ENCODE assay signal across 11 mouse cellular contexts in the genomic region with DNA sequence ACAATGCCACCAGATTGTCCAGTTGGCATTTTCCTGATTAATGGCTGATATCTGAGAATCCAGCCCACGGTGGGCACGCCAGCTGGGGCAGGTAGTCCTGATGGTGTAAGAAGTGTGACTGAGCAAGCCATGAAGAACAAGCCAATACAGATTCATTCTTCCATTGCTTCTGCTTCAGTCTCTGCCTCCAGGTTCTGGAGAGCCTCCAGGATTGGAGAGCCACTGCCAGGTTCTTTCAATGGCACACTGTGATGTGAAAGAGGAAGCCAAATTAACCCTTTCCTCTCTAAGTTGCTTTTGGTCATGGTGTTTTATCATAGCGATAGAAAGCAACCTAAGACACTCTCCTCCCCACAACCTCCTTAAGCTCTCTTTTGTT. TPM values are rescaled to one million over a fixed set of nuclear protein-coding genes. Genes with fewer than 3 reads are reported as not detected.
A peak's percentile ranks its signal among the peaks of the same experiment; 100 is the strongest.
DNase-seq lines count a peak whose midpoint lies in the region; ATAC-seq and TF ChIP-seq lines count a peak whose summit lies in the region.
"Had no signal": no experiment of that assay in that cellular context is flagged by ENCODE, and none has a peak within 500 bp of the region (broad histone marks: within the 10 kb centered on the region; RNA-seq: fewer than 3 reads in every experiment).

No protein-coding gene starts in this region.

- H3K4me1 ChIP-seq in hindbrain, postnatal 0 days (ENCODE audit: insufficient read depth, low read length), result no peaks in the 10 kb centered on the region; the same call in 1 of the 2 replicates
- H3K4me1 ChIP-seq in hindbrain, embryonic 11.5 days (replicated peaks; ENCODE audit: control insufficient read depth, insufficient read depth, low read length), result no peaks in the 10 kb centered on the region

- peak; percentile 70 for ATAC-seq in hindbrain, postnatal 0 days
- ATAC-seq in hindbrain, embryonic 11.5 days (ENCODE audit: low FRiP score), result no peak
- ATAC-seq in activated CD4-positive, CD25-positive, alpha-beta regulatory T cell, adult 4 months, result no peak

- no peak overlapping the region for H3K9ac ChIP-seq in hindbrain, postnatal 0 days (replicated peaks; ENCODE audit: low read length)
- H3K9ac ChIP-seq in hindbrain, embryonic 11.5 days (ENCODE audit: low read depth, low read length), result no peak overlapping the region

- no peak overlapping the region for H3K4me3 ChIP-seq in hindbrain, postnatal 0 days (ENCODE audit: low read length)
- H3K4me3 ChIP-seq in hindbrain, embryonic 11.5 days (ENCODE audit: low read depth, low read length), result no peak overlapping the region

- H3K9me3 ChIP-seq in hindbrain, postnatal 0 days (ENCODE audit: low read length), result no peaks in the 10 kb centered on the region
- no peaks in the 10 kb centered on the region for H3K9me3 ChIP-seq in hindbrain, embryonic 11.5 days (ENCODE audit: control insufficient read depth, low read length)

- DNase-seq in hindbrain, postnatal 0 days (ENCODE audit: low spot score), result peak; percentile 76
- no peak for DNase-seq in hindbrain, embryonic 11.5 days (ENCODE audit: low spot score)
- peak; percentile 71 to 82 for DNase-seq in cerebellum, postnatal 25 days
- peak; percentile 61 to 75 for DNase-seq in layer of hippocampus, postnatal 14 days (ENCODE audit: low spot score in 2 of 2)
- peak; percentile 51 for DNase-seq in right cerebral cortex, postnatal 25 days
- DNase-seq in embryo, embryonic 10.5 days (ENCODE audit: low spot score), result no peak
- DNase-seq in lung, postnatal 10 days, result no peak
- DNase-seq: adrenal gland, adult 2 months had no signal

- H3K36me3 ChIP-seq in hindbrain, postnatal 0 days (ENCODE audit: insufficient read depth, low read length), result no peaks in the 10 kb centered on the region
- no peaks in the 10 kb centered on the region for H3K36me3 ChIP-seq in hindbrain, embryonic 11.5 days (ENCODE audit: control insufficient read depth, insufficient read depth, low read length)

- 38% methylated on average over 3 of the region's 3 CpGs for WGBS in hindbrain, postnatal 0 days
- 82% methylated on average over 3 of the region's 3 CpGs for WGBS in hindbrain, embryonic 11.5 days

- H3K27ac ChIP-seq in hindbrain, postnatal 0 days, result 0 out of 2 replicates have a peak overlapping the region, but pooled peaks have one; percentile 55
- H3K27ac ChIP-seq in hindbrain, embryonic 11.5 days (ENCODE audit: low read depth, low read length), result no peak overlapping the region

- peak overlapping the region; percentile 24; the same call in 1 of the 2 replicates for H3K4me2 ChIP-seq in hindbrain, postnatal 0 days (ENCODE audit: low read depth, low read length)
- no peak overlapping the region for H3K4me2 ChIP-seq in hindbrain, embryonic 11.5 days (replicated peaks; ENCODE audit: low read depth, low read length)

- TF ChIP-seq CTCF in hindbrain, postnatal 0 days (IDR thresholded peaks at IDR 0.05; ENCODE audit: low read depth), result no peak

- no peaks in the 10 kb centered on the region for H3K27me3 ChIP-seq in hindbrain, postnatal 0 days (ENCODE audit: insufficient read depth, low read length)
- no peaks in the 10 kb centered on the region for H3K27me3 ChIP-seq in hindbrain, embryonic 11.5 days (ENCODE audit: control insufficient read depth, insufficient read depth, low read length)
- H3K27me3 ChIP-seq: CH12.LX had no signal

RNA-seq across cellular contexts. Expression of a gene that starts 18.3 kb away (rescaled TPM):
- 2.8 TPM in 1 of 2 replicates, not detected in the other for total RNA-seq in hindbrain, postnatal 0 days (2014; rRNA removed)
- polyA plus RNA-seq in hindbrain, postnatal 0 days (2015; fragmentation: Nextera tagmentation; extraction: Ambion mirVana), result 1.2 and 1.3 TPM in 2 replicates
- 2.6 and 3.4 TPM in 2 replicates for polyA plus RNA-seq in hindbrain, embryonic 11.5 days (2014; fragmentation: Nextera tagmentation; extraction: Ambion mirVana)
- total RNA-seq in layer of hippocampus, postnatal 14 days (2021), result under 1 TPM; 0.21 to 0.48 TPM
- under 1 TPM in 1 of 2 experiments, not detected in 1; 0.13 TPM for polyA plus RNA-seq in activated CD4-positive, CD25-positive, alpha-beta regulatory T cell, adult 4 months (2017; shearing (Covaris generic))
- total RNA-seq: CH12.LX had no signal

RNA-seq across cellular contexts. Expression of a gene that starts 43.9 kb away (rescaled TPM):
- total RNA-seq in hindbrain, postnatal 0 days (2014; rRNA removed), result not detected in 2 replicates
- polyA plus RNA-seq in hindbrain, postnatal 0 days (2015; fragmentation: Nextera tagmentation; extraction: Ambion mirVana), result not detected in 2 replicates
- not detected in 2 replicates for polyA plus RNA-seq in hindbrain, embryonic 11.5 days (2014; fragmentation: Nextera tagmentation; extraction: Ambion mirVana)
- not detected for total RNA-seq in layer of hippocampus, postnatal 14 days (2021)
- not detected for polyA plus RNA-seq in activated CD4-positive, CD25-positive, alpha-beta regulatory T cell, adult 4 months (2017; shearing (Covaris generic))
- total RNA-seq: adrenal gland, adult 2 months; CH12.LX had no signal
- polyA plus RNA-seq: adrenal gland, adult 2 months; inflammation-experienced regulatory T-cells, adult 6 months had no signal

RNA-seq across cellular contexts. Expression of a gene that starts 59.3 kb away (rescaled TPM):
- total RNA-seq in hindbrain, postnatal 0 days (2014; rRNA removed), result 0.42 TPM in 1 of 2 replicates, not detected in the other
- polyA plus RNA-seq in hindbrain, postnatal 0 days (2015; fragmentation: Nextera tagmentation; extraction: Ambion mirVana), result 0.28 and 0.29 TPM in 2 replicates
- polyA plus RNA-seq in hindbrain, embryonic 11.5 days (2014; fragmentation: Nextera tagmentation; extraction: Ambion mirVana), result not detected in 2 replicates
- 1 to 10 TPM; 4.9 to 6.5 TPM for total RNA-seq in layer of hippocampus, postnatal 14 days (2021)
- not detected for polyA plus RNA-seq in activated CD4-positive, CD25-positive, alpha-beta regulatory T cell, adult 4 months (2017; shearing (Covaris generic))
- total RNA-seq: CH12.LX had no signal
- polyA plus RNA-seq: inflammation-experienced regulatory T-cells, adult 6 months had no signal

Comparison
In these comparisons a context has a peak if more than half of its experiments do, and no peak if none do; other contexts are left out.
1. DNase-seq: peak in hindbrain, postnatal 0 days (single experiment), cerebellum, postnatal 25 days (2 of 2), layer of hippocampus, postnatal 14 days (2 of 2) and right cerebral cortex, postnatal 25 days (single experiment); none in hindbrain, embryonic 11.5 days (single experiment), embryo, embryonic 10.5 days (single experiment) and lung, postnatal 10 days (single experiment).